Mouse (Mus musculus) layer of hippocampus, adult 9-10 months (tissue): ENCODE measurements at regions not wholly inside any gene's neighbourhood (a gene's known extent, or its start where the extent isn't known, plus 50 kb on each side); places are given as distances from the start of the nearest gene placed in this dataset.

Experiments
- DNase-seq: peaks from one replicate; pipeline ENCODE4 v3.0.0; 2022; ENCODE audit warnings: low spot score

DNA sequence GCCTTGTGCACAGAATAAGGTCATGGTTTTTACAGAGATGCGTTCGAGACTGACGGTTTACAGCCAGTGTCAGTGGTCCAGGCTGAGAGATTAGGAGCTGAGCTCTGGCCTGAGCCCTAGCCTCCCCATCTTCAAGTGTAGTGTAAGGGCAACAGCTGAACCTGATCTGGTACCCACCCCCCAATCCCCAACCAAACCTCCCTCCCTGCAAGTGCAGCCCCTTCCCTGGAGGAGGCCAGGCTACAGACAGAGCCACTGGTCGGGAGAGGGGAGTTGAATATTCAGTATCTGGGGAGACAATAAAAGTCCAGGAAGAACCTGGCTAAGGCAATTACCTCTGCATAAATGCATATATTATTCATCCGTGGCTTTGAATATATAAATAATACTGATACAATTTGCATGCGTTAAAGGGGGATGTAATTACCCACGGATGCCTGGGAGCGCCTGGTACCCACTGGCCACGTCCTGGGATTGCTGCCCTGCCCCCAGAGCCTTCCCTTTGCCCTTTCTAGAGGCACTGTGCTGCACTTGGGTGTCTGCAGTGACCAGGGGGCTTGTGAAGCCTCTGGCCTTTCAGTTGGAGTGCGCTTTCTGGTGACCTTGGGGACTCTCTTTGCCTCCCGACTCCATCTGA lies 95.5 kb upstream of the Mvb12b start:
- no peak for DNase-seq

DNA sequence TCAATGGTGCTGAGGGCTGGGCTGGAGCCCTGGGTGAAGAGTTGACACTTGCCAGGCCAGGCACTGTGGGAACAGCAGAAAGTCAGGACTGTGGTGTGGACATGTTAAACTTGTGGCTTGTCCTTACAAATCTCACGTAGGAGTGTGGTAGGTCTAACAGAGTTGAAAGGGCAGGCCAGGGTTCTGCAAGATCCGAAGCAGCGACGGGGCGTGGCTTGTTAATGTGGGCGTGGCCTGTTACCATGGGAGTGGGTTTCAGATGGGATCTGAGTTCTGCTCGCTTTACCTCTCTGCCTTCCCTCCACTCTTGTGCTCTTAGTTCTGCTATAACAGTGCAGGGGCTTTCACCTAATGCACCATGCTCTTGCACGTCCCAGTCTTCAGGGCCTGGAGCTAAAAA lies 94.2 kb upstream of the Mvb12b start:
- no peak for DNase-seq

DNA sequence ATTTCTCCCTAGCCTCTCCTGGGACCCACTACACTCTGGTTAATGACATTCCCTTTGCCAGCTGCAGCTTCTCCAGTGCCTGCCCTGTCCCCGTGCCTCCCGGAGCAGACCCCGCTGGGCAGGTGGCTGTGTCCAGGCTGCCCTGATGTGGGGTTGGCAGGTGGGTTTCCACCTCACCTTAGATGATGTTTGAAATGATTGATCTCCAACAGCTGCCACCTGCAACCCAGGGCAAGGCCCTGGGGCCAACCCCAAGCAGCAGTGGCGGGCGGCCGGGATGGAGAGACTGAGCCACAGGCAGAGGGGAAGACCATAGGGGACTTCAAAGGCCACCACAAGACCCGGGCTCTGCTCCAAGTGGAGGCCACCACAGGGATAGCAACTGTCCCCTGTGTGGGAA lies 93.6 kb upstream of the Mvb12b start:
- no peak for DNase-seq

DNA sequence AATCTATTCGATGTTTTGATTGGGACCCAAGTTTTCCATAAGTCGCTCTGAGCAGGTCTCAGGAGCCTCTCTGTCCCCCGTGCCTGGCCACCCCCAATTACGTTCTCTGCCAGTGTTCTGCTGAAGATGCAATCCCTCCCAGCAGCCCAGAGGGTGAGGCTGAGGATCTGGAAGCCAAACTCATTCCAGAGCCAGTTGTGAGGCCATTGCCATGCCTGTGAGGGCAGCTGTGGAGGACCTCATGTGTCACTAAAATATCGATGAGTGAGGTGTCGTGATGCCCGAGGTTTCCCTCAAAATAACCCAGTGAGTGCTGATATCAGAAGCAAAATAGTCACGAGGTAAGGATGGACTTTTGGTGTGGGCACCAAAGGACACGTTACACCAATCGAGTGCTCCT lies 93.1 kb upstream of the Mvb12b start:
- no peak for DNase-seq

DNA sequence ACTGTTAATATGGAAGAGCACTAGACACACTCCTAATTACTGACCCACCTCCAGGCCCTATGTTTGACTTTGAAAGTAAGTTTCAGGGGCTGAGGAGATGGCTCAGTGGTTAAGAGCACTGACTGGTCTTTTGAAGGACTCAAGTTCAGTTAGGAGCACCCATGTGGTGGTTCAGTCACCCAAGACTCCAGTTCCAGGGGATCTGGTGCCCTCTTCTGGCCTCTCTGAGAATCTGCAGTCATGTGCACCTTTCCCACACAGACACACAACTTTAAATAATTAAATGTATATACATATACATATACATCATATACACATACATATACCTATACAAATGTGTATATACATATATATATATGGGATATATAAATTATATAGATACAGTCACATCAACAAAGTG lies 91.5 kb upstream of the Mvb12b start:
- no peak for DNase-seq

DNA sequence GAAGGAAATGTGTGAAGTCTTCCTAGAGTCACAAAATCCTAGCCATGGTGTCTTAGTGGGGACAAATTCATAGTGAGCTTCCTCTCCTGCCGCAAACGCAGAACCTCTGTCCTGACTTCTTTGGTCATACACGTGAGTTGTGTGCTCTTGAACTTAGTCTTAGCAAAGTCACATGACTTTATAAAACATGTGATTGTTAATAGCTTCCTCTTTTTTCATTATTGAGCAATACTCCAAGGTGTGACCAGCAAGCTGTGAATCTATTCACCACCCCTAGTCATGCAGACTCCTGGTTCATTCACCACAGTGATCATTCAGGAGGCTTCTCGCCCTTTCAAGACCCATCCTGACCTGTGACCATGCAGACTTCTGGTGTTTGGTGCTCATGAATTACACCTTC lies 90.8 kb upstream of the Mvb12b start:
- no peak for DNase-seq

DNA sequence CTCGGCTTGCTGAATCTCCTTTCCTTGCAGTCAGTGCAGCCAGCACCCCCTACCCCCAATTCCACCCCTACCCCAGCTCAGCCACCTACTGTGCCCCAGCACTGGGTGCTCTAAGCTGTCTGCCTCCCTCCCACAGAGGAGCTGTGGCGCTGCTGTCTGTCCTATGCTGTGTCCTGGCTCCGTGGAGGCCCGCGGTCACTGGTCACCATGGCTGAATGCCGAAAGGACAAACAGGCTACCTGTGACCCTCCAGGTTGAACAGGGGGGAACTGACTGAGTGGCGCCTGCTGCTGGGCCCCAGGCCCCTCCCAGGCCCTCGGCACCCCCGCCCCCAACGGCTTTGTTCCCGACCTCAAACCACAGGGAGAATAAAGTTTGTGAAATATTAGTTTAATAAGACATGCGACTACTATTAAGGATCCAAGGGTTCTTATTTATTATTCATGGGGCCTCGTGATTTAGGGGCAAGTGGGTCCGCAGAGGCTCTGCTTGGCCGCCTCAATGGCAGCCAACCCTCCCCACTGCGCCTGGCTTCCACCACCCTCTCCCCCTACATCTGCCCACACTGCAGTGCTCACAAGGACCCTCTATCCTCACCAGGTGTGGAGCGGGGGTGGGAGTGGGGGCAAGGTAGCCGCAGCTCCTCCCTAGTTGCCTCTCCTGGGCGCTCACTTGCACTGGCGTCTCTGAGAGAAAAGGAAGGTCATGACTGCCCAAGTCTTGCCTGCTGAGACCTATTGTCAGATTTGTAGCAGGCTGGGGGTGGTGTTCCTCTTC lies 90.0 kb upstream of the Mvb12b start:
- DNase-seq = no peak

DNA sequence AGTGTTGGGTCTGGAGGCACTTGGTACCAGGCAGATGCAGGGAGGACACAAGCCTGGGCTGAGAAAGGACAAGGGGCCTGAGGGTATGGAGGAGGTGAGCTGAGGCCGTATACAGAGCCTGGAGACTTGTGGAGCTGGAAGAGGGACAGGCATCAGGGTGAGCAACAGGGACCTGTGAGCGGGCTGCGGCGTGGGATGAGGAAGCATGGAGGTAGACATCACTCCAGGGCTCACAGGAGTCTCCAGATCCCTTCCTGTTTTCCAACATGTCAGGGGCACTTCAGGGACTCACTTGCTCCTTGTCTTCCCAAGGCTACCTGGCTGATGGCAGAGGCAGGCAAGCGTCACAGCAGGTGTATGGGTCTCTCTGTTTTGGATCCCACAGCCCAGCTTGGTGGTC lies 89.4 kb upstream of the Mvb12b start:
- no peak for DNase-seq

DNA sequence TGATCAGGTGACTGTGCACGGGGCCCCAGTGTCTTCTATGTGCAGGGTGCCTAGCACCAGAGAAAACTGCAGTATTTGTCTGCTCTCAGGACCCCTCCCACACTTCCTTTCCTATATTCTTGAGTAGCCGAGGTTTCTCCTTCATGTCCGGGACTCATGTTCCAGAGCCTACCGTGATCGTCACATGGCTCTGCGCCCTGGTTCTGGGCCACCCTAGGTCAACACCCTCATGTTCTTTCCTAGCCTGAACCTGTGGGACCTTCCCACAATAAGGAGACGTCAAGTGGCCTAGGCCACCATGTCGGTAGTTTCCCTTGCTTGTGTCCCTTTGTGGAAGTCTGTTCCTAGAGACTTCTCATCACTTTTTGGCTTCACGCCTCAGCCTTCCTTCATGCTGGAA lies 88.4 kb upstream of the Mvb12b start:
- no peak for DNase-seq

DNA sequence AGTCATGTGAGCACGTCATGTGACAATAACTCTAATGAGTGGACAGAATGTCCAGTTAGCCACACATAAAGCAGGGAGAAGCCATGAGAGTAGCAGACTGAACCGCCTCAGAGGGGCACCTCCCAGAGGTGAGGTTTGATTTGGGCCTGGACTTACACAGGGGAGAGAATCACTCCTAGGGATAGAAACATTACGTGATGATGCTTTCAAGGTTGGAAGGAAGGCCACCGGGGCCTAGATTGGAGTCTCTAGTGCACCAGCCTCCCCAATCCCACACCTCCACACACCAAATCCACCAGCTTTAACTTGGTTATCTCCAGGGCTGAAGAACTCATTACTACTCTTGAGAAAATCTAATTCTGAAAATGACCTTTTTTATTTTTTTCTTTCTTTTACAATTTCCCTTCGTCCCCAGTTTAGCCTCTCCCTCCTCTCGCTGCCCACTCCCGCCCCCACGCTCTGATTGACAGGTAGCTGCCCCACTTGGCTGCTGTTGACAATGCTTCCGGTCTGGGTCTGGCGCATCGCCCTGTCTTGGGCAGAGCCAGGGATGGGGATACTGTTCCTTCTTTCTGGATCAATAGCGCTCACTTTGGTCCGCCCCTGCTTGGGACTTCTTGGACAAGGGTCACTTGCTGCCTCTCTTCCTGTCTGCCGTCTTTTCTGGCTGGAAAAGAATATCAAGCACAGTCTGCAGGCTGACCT lies 87.8 kb upstream of the Mvb12b start:
- no peak for DNase-seq

DNA sequence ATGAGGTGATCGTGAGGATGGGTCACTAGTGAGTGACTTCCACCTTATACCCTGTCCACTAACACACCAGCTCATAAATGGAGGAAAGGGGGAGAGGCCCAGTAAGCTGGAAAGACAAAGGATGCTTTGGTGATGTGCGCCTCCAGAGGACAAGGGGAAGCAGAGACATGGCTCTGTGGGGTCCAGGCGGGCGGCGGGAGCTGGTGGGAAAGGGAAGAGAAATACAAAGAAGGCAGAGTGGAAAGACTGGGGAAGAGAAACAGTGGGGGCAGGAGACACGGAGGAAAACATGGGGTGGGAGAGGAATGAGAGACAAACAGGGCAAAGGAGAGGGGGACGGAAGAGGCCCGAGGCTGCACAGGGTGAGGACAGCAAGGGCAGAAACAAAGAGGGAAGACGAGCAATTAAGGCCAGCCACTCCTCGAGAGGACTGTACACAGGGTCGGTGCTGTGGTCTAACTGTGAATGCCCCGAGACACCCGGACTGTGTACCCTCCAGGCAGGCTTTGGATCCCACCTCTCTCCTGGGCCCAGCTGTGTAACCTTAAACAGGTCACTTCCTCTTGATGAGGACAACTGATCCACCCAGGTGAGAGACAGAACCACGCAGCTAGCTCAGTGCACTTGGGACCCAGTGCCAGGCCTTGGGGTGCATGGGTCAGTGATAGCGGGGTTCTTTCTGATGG lies 87.1 kb upstream of the Mvb12b start:
- DNase-seq = no peak

DNA sequence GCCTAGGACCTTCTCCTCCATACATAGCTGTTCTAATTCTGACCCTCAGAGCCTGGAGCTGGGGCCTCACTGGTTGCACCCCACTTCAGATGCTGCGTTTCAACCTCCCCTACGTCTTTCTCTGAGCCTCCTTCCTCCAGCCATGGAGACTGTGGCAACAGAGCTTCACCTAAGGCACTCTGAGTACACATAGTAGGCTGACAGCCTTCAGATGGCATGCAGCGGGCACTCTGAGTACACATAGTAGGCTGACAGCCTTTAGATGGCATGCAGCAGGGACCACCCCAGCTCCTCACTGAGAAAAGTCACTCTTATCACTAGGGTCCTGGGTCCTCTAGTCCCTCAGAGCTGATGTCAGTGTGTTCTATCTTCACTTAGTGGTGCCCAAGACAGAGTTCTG lies 86.3 kb upstream of the Mvb12b start:
- DNase-seq = no peak

DNA sequence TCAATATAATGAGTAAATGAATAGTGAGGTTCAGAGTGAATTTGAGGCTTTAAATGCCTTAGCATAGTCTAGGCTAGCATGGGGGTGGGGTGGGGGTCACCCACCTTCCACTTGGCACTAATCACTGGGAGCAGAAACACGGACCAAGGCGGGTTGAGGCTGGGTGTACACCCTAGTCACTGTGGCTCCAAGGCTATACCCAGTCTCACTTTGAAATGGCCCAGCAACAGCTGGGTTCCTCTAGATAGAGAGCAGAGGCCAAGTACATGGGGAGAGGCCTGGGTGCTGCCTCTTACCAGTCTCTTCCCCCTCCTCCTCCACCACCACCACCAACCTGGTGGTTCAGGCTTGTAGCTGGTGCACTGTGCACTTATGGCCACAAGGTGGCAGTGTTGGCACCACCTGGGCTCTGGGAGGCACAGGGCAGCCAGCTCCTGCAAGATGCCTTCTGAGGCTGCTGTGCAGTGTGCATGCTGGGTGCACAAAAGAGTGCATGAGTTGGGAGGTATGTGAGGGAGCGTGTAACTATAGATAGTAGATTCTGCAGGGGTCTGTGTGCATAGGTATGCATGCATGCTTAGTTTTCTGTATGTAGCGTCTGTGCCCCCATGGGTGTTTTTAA lies 85.6 kb upstream of the Mvb12b start:
- peak; percentile 70 for DNase-seq

DNA sequence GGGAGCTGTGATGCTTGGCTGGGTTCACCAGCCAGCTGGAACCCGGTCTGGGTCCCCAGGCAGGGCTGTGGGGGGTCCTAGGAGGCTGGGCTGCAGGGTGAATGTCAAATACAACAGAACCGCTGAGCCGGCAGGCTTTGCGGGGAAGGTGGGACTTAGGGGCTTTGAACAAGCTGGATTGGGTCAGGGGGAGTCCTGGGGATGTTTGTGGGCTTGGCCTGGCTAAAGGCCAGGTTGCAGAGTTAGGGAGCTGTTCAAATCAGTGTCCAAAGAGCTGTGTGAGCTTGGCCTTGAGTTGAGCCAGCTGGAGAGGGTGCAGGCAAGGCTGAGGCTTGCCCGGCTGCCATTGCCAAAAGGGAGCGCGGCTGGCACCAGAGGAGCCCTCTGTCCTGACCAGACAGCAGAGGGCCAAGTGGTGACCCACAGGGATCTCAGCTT lies 79.3 kb upstream of the Mvb12b start:
- no peak for DNase-seq

DNA sequence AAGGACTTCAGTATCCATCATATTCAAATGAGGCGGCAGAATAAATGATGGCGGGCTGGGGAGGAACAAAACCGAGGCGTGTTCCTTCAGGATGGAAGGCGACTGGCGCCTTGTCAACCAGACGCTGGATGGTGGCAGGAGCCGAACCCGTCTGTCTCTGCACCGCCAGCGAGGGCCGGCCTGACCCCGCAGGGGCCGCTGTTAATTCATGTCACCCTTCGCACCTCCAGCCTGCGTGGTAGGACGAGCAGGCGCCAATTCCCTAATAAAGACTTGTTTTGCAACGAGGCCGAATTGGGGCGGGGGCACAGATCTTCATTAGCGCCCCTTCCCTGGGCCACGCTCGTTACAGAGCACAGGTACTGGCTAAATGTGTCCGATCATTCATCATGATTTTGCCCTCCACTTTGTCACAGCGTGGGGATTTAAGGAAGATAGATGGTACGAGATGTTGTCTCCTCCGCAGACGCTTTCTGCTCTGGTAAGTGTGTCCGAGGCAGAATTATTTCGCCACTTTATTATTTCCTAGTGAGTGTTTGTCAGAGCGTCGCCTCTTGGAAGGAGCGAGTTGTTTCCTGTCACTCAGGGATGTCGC lies 78.7 kb upstream of the Mvb12b start:
- no peak for DNase-seq

DNA sequence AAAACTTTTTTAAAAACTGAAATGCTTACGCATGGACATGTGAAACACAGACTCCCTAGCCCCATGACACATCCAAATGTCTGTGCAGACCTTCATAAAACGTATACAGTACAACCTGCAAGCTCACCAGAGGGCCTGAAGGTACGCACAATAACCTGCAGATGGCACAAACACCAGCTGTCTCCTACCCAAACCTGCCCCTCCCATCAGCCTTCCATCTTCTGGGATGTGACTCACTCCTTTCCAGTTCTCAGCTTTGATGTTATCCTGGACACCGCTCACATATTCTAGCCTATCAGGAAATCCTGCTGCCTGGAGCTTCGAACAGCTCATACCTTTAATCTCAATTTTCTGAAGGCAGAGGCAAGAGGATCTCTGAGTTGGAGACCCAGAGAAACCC lies 76.3 kb upstream of the Mvb12b start:
- no peak for DNase-seq

DNA sequence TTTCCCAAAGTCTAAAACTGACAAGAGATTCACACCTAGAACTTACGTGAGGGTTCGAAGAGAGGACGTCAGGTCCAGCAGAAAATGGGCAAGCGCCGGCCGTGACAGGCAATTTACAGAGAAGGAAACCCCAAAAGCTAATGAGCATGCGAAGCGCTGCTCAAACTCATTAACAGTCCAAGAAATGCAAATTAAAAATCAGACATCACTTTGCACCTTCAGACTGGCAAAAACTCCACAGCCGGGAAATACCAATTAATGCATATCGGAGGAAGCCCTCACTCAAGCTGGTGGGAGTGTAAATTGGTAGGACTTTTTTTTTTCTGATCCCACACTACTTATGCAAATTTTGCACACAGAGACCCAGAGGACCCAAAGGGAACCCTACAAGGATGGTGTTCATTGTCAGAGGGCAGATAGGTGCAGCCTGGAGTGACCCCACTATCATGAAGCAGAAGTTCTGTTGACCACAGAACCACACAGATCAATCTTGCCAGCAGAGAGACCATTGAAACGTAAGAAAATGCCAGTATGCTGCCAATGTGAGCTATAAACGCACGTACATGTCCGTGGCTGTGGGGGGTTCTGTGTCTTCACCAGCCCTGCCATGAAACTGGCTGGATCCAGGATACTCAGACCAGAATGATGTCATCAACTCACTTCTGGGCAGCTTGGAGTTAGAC lies 74.8 kb upstream of the Mvb12b start:
- DNase-seq = no peak

DNA sequence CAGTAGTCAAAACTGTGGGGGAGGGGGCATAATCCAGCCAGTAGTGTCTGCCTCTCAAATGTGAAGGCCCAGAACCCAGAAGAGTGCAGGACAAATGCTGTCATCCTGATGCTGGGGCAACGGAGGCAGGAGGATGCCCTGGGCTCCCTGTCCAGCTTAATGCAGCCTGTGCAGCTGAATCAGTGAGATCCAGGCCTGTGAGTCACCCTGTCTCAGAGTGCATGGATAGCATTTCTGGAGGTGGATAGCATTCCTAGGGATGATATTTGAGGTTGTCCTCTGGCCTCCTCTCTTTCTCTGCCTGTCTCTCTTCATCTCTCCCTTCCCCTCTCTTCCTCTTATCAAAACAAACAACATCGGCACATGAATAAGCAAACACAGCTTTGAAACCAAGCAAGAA lies 73.8 kb upstream of the Mvb12b start:
- no peak for DNase-seq

DNA sequence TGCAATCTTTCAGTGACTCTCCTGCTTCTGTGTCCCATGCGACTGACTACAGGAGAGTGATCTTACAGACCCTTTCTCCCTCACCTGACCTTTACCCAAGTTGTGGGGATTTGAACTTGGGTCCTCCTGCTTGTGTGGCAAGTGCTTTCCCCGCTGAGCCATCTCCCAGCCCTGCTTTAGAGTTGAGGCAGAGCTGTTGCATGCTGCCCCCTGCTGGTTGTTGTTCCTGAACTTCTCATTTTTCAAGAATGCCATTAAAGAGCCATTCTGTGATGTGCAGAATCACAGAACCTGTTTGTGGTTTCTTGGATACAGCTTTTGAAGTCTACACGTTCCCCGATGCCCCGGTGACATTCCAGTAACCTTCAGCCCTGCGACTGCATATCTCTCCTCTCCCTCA lies 70.0 kb upstream of the Mvb12b start:
- DNase-seq = no peak

DNA sequence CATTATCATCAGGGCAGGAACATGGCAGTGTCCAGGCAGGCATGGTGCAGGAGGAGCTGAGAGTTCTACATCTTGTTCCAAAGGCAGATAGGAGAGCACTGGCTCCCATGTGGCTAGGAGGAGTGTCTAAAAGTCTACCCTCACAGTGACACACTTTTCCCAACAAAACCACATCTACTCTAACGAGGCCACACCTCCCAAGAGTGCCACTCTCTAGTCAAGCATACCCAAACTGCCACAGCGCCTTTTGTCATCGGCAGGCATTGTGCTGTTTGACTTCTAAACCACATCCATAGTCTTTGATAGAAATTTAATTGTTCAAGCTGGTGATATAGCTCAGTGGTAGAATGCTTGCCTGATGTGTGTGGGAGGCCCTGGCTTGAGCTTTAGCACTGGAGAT lies 56.6 kb upstream of the Mvb12b start:
- DNase-seq = no peak

DNA sequence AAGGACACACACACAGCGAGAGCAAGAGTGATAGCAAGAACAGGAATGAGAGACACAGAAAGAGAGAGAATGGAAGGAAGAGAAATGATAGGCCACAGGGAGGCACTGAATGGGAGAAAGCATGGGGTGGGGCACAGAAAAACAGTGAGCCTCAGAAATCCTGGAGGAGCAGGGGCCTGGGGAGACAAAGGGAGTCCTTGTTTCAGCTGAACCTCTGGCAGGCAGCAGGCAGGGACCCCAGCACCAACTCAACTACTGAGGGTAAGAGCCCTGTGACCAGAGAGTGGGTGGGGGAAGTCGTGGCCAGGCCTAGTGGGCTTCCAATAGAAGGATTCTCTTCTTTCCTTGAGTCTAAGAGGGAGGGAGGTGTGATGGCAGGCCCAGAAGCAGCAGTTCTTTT lies 54.3 kb upstream of the Mvb12b start:
- no peak for DNase-seq
